Mouse (Mus musculus): ENCODE results near the gene Mme. TPM values are rescaled to one million over a fixed set of nuclear protein-coding genes. Genes with fewer than 3 reads are reported as not detected.

The Mme gene
- polyA plus RNA-seq, 1 experiment from 2014 or later = 3.1 TPM

DNA sequence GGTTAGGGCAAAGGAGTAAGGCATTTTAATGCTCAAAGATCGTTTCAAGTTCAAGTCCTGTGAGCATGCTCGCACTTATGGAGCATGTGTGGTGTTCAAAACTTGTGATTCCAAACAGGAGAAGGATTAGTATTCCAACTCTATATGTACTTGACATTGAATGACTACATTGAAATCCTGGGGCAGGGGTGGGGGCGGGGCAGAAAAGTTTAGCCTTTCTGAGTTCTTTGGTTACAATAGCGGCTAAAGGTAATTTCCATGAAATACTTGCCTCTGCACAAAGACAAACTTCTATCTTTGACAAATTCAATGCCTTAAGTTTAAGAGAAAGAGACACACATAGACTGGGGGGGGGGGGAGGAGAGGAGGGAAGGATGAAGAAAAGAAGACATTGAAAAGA, 53.5 kb downstream of the Mme start:
- H3K4me3 ChIP-seq (ENCODE audit: low read length) = peak overlapping the region; percentile 78
- peak overlapping the region; percentile 76; the same call in 1 of the 2 replicates for H3K9ac ChIP-seq (ENCODE audit: low read length)
- WGBS = 47% methylated on average over 4 of the region's 4 CpGs
- H3K4me1 ChIP-seq (ENCODE audit: control insufficient read depth, insufficient read depth, low read length) = peaks cover 5% of the 10 kb centered on the region
- no peaks in the 10 kb centered on the region for H3K27me3 ChIP-seq (ENCODE audit: control insufficient read depth, insufficient read depth, low read length)
- no peak overlapping the region for H3K27ac ChIP-seq (ENCODE audit: low read length)
- peak overlapping the region; percentile 92 for H3K4me2 ChIP-seq (ENCODE audit: low read depth, low read length)
- no peaks in the 10 kb centered on the region for H3K9me3 ChIP-seq (replicated peaks; ENCODE audit: control insufficient read depth, low read length)
- no peak for ATAC-seq (replicated peaks; ENCODE audit: extremely low read depth, insufficient read depth, low FRiP score)
- H3K36me3 ChIP-seq (ENCODE audit: control insufficient read depth, insufficient read depth) = no peaks in the 10 kb centered on the region

DNA sequence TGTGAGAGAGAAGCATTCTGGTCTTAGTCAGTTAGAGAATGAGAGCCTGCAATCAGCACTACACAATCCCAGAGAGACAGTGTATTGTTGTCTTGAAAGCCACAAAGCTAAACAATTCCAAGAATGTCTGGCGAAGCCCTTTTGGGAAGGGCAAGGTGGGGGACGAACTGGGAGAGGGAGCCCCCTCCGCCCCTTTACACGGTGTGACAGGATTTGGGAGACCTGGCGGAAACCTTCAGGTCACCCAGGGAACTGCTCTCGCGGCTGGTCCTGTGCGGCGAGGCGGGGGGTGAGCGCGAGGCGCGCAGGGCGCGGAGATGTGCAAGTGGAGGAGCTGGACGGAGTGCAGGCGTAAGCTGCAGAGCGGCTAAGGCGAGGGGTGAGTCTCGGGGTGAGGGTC, 53.9 kb downstream of the Mme start:
- no peaks in the 10 kb centered on the region for H3K36me3 ChIP-seq (ENCODE audit: control insufficient read depth, insufficient read depth)
- H3K4me2 ChIP-seq (ENCODE audit: low read depth, low read length) = peak overlapping the region; percentile 92
- H3K9ac ChIP-seq (ENCODE audit: low read length) = peak overlapping the region; percentile 76
- H3K4me1 ChIP-seq (ENCODE audit: control insufficient read depth, insufficient read depth, low read length) = peaks cover 5% of the 10 kb centered on the region
- peak overlapping the region; percentile 78 for H3K4me3 ChIP-seq (ENCODE audit: low read length)
- peak; percentile 71 for ATAC-seq (replicated peaks; ENCODE audit: extremely low read depth, insufficient read depth, low FRiP score)
- no peaks in the 10 kb centered on the region for H3K27me3 ChIP-seq (ENCODE audit: control insufficient read depth, insufficient read depth, low read length)
- WGBS = under 1% methylated on average over 21 of the region's 21 CpGs
- H3K27ac ChIP-seq (ENCODE audit: low read length) = peak overlapping the region; percentile 51
- no peaks in the 10 kb centered on the region for H3K9me3 ChIP-seq (replicated peaks; ENCODE audit: control insufficient read depth, low read length)

DNA sequence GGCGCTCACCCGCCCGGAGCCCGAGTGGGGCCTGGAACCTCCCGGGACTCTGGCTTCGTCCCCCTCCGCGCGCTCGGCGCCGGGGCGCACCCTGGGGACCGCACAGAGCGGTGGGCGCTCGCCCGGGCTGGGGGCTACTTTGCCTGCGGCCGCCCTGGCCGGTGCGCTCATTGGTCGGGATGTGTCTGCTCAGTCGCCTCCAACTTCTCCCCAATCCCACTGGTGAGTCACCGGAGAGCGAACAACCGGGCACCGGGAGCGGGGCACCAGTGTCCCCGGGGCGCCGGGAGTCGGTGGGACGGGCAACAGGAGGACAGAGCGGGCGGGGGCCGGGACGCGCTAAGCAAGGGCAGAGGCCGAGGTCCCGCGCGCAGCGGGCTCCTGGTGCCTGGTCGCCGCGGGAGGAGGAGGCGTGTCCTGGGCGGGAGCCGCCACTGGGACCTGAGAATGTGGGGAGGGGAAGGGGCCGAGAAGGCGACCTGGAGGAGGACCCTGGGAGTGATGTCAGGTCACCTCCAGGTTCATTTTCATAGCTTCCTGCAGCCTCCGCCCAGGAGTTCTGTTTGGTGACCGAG, 54.4 kb downstream of the Mme start:
- peak overlapping the region; percentile 78 for H3K4me3 ChIP-seq (ENCODE audit: low read length)
- H3K9me3 ChIP-seq (replicated peaks; ENCODE audit: control insufficient read depth, low read length) = no peaks in the 10 kb centered on the region
- H3K4me2 ChIP-seq (ENCODE audit: low read depth, low read length) = peak overlapping the region; percentile 92
- WGBS = under 1% methylated on average over 53 of the region's 54 CpGs
- H3K27me3 ChIP-seq (ENCODE audit: control insufficient read depth, insufficient read depth, low read length) = no peaks in the 10 kb centered on the region
- peaks cover 5% of the 10 kb centered on the region for H3K4me1 ChIP-seq (ENCODE audit: control insufficient read depth, insufficient read depth, low read length)
- peak; percentile 74 for ATAC-seq (replicated peaks; ENCODE audit: extremely low read depth, insufficient read depth, low FRiP score)
- no peaks in the 10 kb centered on the region for H3K36me3 ChIP-seq (ENCODE audit: control insufficient read depth, insufficient read depth)
- peak overlapping the region; percentile 51 for H3K27ac ChIP-seq (ENCODE audit: low read length)
- H3K9ac ChIP-seq (ENCODE audit: low read length) = peak overlapping the region; percentile 76

DNA sequence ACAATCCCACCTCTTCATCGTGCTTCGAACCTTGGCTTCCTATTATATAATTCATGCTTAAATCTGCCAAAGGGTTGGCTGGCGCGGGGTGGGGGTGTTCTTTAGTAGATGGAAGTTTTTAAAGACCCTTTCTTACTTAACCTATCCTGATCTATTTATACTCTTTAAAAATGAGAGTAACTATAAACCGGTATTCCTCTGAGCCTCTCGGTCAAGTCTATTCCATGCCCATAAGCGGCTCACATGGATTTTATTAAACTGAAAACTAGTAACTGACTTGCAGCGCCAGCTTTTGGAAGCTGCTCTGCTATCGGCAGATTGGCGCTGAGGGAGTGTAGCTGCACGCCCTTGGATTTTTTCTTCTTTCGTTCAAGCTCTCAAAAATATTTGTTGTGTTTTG, 55.1 kb downstream of the Mme start:
- Histone ChIP-seq H3K9ac (ENCODE audit: low read length) (no peak overlapping the region; the same call in 1 of the 2 replicates), H3K4me1 (ENCODE audit: control insufficient read depth, insufficient read depth, low read length) (peaks cover 5% of the 10 kb centered on the region), H3K27ac (ENCODE audit: low read length) (no peak overlapping the region), H3K4me2 (ENCODE audit: low read depth, low read length) (peak overlapping the region; percentile 92), H3K36me3 (ENCODE audit: control insufficient read depth, insufficient read depth) (no peaks in the 10 kb centered on the region), H3K27me3 (ENCODE audit: control insufficient read depth, insufficient read depth, low read length) (no peaks in the 10 kb centered on the region), H3K9me3 (replicated peaks; ENCODE audit: control insufficient read depth, low read length) (no peaks in the 10 kb centered on the region), H3K4me3 (ENCODE audit: low read length) (peak overlapping the region; percentile 78)
- ATAC-seq (replicated peaks; ENCODE audit: extremely low read depth, insufficient read depth, low FRiP score) = no peak
- WGBS = 6% methylated on average over 12 of the region's 12 CpGs

DNA sequence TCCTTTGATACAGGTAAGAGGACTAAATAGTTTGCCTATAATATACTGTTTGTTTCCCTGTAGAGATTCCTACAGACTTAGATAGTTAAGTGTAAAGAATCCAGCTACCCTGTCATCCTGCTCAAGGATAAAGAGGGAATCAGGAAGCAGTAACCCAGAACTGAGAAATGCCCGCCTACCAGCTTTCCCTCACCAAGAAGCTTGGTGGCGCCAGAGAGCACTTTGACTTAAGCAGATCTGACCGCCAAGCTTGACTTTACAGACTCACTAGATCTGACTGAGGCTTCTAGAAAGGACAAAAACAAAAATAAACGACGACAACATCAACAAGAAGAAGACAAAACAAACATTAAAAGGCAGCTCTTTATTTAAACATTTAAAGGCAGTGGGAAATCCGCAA, 56.5 kb downstream of the Mme start:
- H3K4me1 ChIP-seq (ENCODE audit: control insufficient read depth, insufficient read depth, low read length) = peaks cover 5% of the 10 kb centered on the region
- no peak overlapping the region for H3K4me2 ChIP-seq (ENCODE audit: low read depth, low read length)
- no peaks in the 10 kb centered on the region for H3K9me3 ChIP-seq (replicated peaks; ENCODE audit: control insufficient read depth, low read length)
- WGBS = 4% methylated on average over 6 of the region's 6 CpGs
- no peaks in the 10 kb centered on the region for H3K36me3 ChIP-seq (ENCODE audit: control insufficient read depth, insufficient read depth)
- no peak overlapping the region for H3K27ac ChIP-seq (ENCODE audit: low read length)
- H3K4me3 ChIP-seq (ENCODE audit: low read length) = no peak overlapping the region
- no peaks in the 10 kb centered on the region for H3K27me3 ChIP-seq (ENCODE audit: control insufficient read depth, insufficient read depth, low read length)
- no peak for ATAC-seq (replicated peaks; ENCODE audit: extremely low read depth, insufficient read depth, low FRiP score)
- H3K9ac ChIP-seq (ENCODE audit: low read length) = no peak overlapping the region

DNA sequence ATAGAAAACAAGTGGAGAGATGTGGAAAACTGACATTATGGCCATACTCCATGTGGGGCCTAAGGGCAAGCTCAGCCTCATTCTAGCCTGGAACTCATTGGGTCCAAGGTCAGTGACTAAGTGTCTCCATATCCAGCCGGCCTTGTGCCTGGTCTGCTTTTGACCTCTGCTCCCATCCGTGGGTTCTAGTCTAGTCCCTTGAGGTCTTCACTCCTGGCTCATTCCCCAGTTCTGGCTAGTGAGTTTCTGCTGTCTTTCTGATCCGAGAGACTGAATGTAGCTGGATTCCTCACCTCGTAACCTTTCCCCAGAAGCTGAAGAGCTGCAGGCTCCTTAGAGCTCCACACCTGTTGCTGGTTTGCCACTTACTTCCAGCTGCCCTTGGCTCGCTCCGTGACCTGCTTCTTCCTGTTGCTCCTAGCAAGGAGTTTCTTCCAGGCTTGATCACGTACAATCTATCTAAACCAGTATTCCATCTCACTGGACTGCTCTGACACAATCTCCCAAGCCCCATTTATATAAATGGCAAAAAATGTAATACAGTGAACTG, 73.9 kb downstream of the Mme start:
- Histone ChIP-seq H3K27ac (ENCODE audit: low read length) (no peak overlapping the region), H3K4me2 (ENCODE audit: low read depth, low read length) (no peak overlapping the region), H3K36me3 (ENCODE audit: control insufficient read depth, insufficient read depth) (no peaks in the 10 kb centered on the region), H3K4me3 (ENCODE audit: low read length) (no peak overlapping the region), H3K9ac (ENCODE audit: low read length) (no peak overlapping the region), H3K9me3 (replicated peaks; ENCODE audit: control insufficient read depth, low read length) (no peaks in the 10 kb centered on the region), H3K27me3 (ENCODE audit: control insufficient read depth, insufficient read depth, low read length) (no peaks in the 10 kb centered on the region), H3K4me1 (ENCODE audit: control insufficient read depth, insufficient read depth, low read length) (no peaks in the 10 kb centered on the region)
- no peak for ATAC-seq (replicated peaks; ENCODE audit: extremely low read depth, insufficient read depth, low FRiP score)
- WGBS = 78% methylated on average over 7 of the region's 7 CpGs

DNA sequence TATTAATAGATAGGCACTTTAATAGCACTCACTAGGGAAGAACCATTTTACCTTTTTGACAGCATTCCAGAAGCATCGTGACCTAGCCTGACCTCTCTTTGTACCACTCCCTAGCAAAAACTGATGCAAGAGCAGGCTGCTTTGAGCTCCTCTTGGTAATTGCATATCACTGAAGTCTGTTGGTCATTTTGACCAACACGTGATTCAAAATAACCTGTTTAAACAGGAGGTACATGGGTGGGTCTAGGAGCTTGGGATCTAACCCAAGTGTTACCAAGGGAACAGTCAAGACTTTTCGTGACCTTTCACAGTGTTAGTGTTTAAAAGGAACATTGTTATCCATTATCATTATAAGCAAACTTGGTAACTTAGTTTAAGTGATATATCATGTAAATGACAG, 76.2 kb downstream of the Mme start:
- H3K4me3 ChIP-seq (ENCODE audit: low read length) = no peak overlapping the region
- H3K9me3 ChIP-seq (replicated peaks; ENCODE audit: control insufficient read depth, low read length) = no peaks in the 10 kb centered on the region
- no peak overlapping the region for H3K4me2 ChIP-seq (ENCODE audit: low read depth, low read length)
- H3K36me3 ChIP-seq (ENCODE audit: control insufficient read depth, insufficient read depth) = no peaks in the 10 kb centered on the region
- WGBS = 72% methylated on average over 3 of the region's 3 CpGs
- no peak for ATAC-seq (replicated peaks; ENCODE audit: extremely low read depth, insufficient read depth, low FRiP score)
- no peaks in the 10 kb centered on the region for H3K4me1 ChIP-seq (ENCODE audit: control insufficient read depth, insufficient read depth, low read length)
- no peaks in the 10 kb centered on the region for H3K27me3 ChIP-seq (ENCODE audit: control insufficient read depth, insufficient read depth, low read length)
- no peak overlapping the region for H3K9ac ChIP-seq (ENCODE audit: low read length)
- H3K27ac ChIP-seq (ENCODE audit: low read length) = no peak overlapping the region

DNA sequence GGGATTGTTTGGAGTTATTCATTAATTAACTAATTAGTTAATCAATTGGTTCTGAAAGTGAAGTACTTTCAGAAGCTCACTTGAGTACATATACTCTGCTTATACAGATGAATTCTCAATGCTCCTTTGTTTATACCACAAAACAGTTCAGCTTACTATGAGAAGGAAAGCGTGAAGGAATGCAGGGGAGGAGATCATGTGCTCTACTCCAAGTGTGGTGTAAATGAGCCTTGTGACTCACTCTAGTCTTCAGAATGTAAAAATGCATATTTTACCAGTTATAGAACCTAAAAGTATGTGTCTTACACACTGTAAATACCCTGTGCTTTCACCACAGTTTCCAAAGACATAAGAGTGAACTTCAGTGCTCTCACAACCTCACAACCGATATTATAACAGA, 84.3 kb downstream of the Mme start:
- H3K9me3 ChIP-seq (replicated peaks; ENCODE audit: control insufficient read depth, low read length) = no peaks in the 10 kb centered on the region
- H3K4me2 ChIP-seq (ENCODE audit: low read depth, low read length) = no peak overlapping the region
- no peak overlapping the region for H3K4me3 ChIP-seq (ENCODE audit: low read length)
- H3K4me1 ChIP-seq (ENCODE audit: control insufficient read depth, insufficient read depth, low read length) = no peaks in the 10 kb centered on the region
- H3K36me3 ChIP-seq (ENCODE audit: control insufficient read depth, insufficient read depth) = no peaks in the 10 kb centered on the region
- no peak overlapping the region for H3K9ac ChIP-seq (ENCODE audit: low read length)
- H3K27me3 ChIP-seq (ENCODE audit: control insufficient read depth, insufficient read depth, low read length) = no peaks in the 10 kb centered on the region
- H3K27ac ChIP-seq (ENCODE audit: low read length) = no peak overlapping the region
- no peak for ATAC-seq (replicated peaks; ENCODE audit: extremely low read depth, insufficient read depth, low FRiP score)
- 79% methylated on average over 2 of the region's 2 CpGs for WGBS

DNA sequence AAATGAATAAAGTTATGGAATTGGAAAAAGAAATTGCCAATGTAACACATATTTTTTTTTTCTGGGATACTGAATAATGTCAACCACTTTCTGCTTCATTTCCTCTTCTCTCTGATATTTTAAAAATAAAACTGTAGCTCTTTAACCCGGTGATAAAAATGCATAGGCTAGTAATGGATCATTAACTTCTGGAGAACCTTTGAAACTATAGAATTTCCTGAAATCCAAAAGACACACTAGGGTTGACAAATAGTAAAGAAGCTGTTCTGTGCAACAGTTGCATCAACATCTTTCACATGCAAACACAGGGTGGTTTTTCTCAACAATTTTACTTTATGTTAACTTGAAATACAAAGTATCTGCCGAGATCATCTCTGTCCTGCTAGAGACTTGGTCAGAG, 98.8 kb downstream of the Mme start:
- WGBS = 68% methylated on average over 2 of the region's 2 CpGs
- H3K27ac ChIP-seq (ENCODE audit: low read length) = no peak overlapping the region
- H3K36me3 ChIP-seq (ENCODE audit: control insufficient read depth, insufficient read depth) = no peaks in the 10 kb centered on the region
- no peak overlapping the region for H3K4me2 ChIP-seq (ENCODE audit: low read depth, low read length)
- ATAC-seq (replicated peaks; ENCODE audit: extremely low read depth, insufficient read depth, low FRiP score) = no peak
- no peaks in the 10 kb centered on the region for H3K27me3 ChIP-seq (ENCODE audit: control insufficient read depth, insufficient read depth, low read length)
- H3K4me1 ChIP-seq (ENCODE audit: control insufficient read depth, insufficient read depth, low read length) = no peaks in the 10 kb centered on the region
- no peaks in the 10 kb centered on the region for H3K9me3 ChIP-seq (replicated peaks; ENCODE audit: control insufficient read depth, low read length)
- no peak overlapping the region for H3K4me3 ChIP-seq (ENCODE audit: low read length)
- H3K9ac ChIP-seq (ENCODE audit: low read length) = no peak overlapping the region
